Mouse (Mus musculus) MEL (cell line): ENCODE measurements around the gene Lrfn3. TPM values are rescaled to one million over a fixed set of nuclear protein-coding genes. Genes with fewer than 3 reads are reported as not detected.

Experiments used
- DNase-seq: peaks from one replicate; pipeline ENCODE4 v3.0.0; 2011; ENCODE audit warnings: low read depth, low spot score
- H3K27ac ChIP-seq: 2 replicates; pipeline ENCODE4 v1.5.1; 2012; ENCODE audit warnings: low read depth, mild to moderate bottlenecking, control low read depth, low read length, moderate library complexity; ENCODE audit not compliant: control insufficient read depth
- H3K27me3 ChIP-seq, 2 experiments: fragments of 150-350 bp in 1 of 2; sonication (generic) in 1 of 2; 2 replicates each; pipeline ENCODE4 v1.6.1; 2012; ENCODE audit warnings: low read length in 2 of 2, mild to moderate bottlenecking in 2 of 2, improper control_type of control experiment in 1 of 2, moderate library complexity in 1 of 2; ENCODE audit not compliant: insufficient read depth in 2 of 2, control insufficient read depth in 1 of 2
- H3K36me3 ChIP-seq, 2 experiments: 2 replicates each; pipeline ENCODE4 v1.6.1; 2012 to 2014; ENCODE audit warnings: low read length in 2 of 2, improper control_type of control experiment in 1 of 2, inconsistent platforms in 1 of 2, mild to moderate bottlenecking in 1 of 2; ENCODE audit not compliant: insufficient read depth in 2 of 2, control insufficient read depth in 1 of 2
- H3K4me1 ChIP-seq, 2 experiments: fragments of 150-350 bp in 1 of 2; sonication (generic) in 1 of 2; 2 replicates each; pipeline ENCODE4 v1.6.1; 2012; ENCODE audit warnings: low read length in 2 of 2, improper control_type of control experiment in 1 of 2, mild to moderate bottlenecking in 1 of 2; ENCODE audit not compliant: insufficient read depth in 2 of 2, control insufficient read depth in 1 of 2
- H3K4me3 ChIP-seq, 2 experiments: fragments of 150-350 bp in 1 of 2; sonication (generic) in 1 of 2; 2 replicates each; pipeline ENCODE4 v1.5.1; 2012; ENCODE audit warnings: low read depth in 2 of 2, low read length in 2 of 2, mild to moderate bottlenecking in 2 of 2, moderate library complexity in 2 of 2, control low read depth in 1 of 2, improper control_type of control experiment in 1 of 2; ENCODE audit not compliant: control insufficient read depth in 1 of 2, insufficient read depth in 1 of 2
- H3K79me2 ChIP-seq: 2 replicates; pipeline ENCODE4 v1.6.1; 2012; ENCODE audit warnings: mild to moderate bottlenecking, low read length, moderate library complexity; ENCODE audit not compliant: control insufficient read depth, poor library complexity, insufficient read depth
- H3K9ac ChIP-seq: 2 replicates; pipeline ENCODE4 v1.6.1; 2012; ENCODE audit warnings: low read depth, mild to moderate bottlenecking, control low read depth, low read length, moderate library complexity; ENCODE audit not compliant: control insufficient read depth, poor library complexity, severe bottlenecking
- H3K9me3 ChIP-seq: fragments of 150-350 bp; sonication (generic); replicated peaks from 2 replicates; pipeline ENCODE4 v1.6.1; 2012; ENCODE audit warnings: mild to moderate bottlenecking, low read length, improper control_type of control experiment, moderate library complexity; ENCODE audit not compliant: insufficient read depth
- BHLHE40 ChIP-seq: IDR thresholded peaks from 2 replicates; pipeline ENCODE4 v1.6.1; 2012; ENCODE audit warnings: low read depth, mild to moderate bottlenecking, inconsistent platforms, low read length, improper control_type of control experiment, borderline replicate concordance
- CHD1 ChIP-seq: IDR thresholded peaks from 2 replicates; pipeline ENCODE4 v1.6.1; 2012; ENCODE audit warnings: low read depth, mild to moderate bottlenecking, inconsistent platforms, low read length, improper control_type of control experiment
- CHD2 ChIP-seq: IDR thresholded peaks from 2 replicates; pipeline ENCODE4 v1.6.1; 2011; ENCODE audit warnings: low read length, improper control_type of control experiment
- CTCF ChIP-seq, 3 experiments: IDR thresholded peaks in 2 of 3; conservative IDR thresholded peaks in 1 of 3; 2 replicates each; pipeline ENCODE4 v1.5.1; 2011 to 2012; ENCODE audit warnings: low read length in 3 of 3, low read depth in 2 of 3, mild to moderate bottlenecking in 2 of 3, improper control_type of control experiment in 1 of 3, inconsistent platforms in 1 of 3, mixed read lengths in 1 of 3, moderate library complexity in 1 of 3; ENCODE audit not compliant: control insufficient read depth in 1 of 3, insufficient read depth in 1 of 3, poor library complexity in 1 of 3, severe bottlenecking in 1 of 3
- ELF1 ChIP-seq: IDR thresholded peaks from 2 replicates; pipeline ENCODE4 v1.6.1; 2014; ENCODE audit warnings: low read depth, mild to moderate bottlenecking, inconsistent platforms, low read length, improper control_type of control experiment, moderate library complexity
- ETS1 ChIP-seq: IDR thresholded peaks from 2 replicates; pipeline ENCODE4 v1.6.1; 2012; ENCODE audit warnings: low read depth, mild to moderate bottlenecking, inconsistent platforms, low read length, improper control_type of control experiment, moderate library complexity
- GABPA ChIP-seq: IDR thresholded peaks from 2 replicates; pipeline ENCODE4 v1.6.1; 2012; ENCODE audit warnings: low read depth, mild to moderate bottlenecking, inconsistent platforms, low read length, improper control_type of control experiment, moderate library complexity
- GATA1 ChIP-seq: IDR thresholded peaks from 2 replicates; pipeline ENCODE4 v1.6.1; 2011; ENCODE audit warnings: low read depth, low read length, improper control_type of control experiment
- HCFC1 ChIP-seq: IDR thresholded peaks from 2 replicates; pipeline ENCODE4 v1.6.1; 2012; ENCODE audit warnings: low read depth, mild to moderate bottlenecking, inconsistent platforms, low read length, improper control_type of control experiment, moderate library complexity
- JUND ChIP-seq: IDR thresholded peaks from 2 replicates; pipeline ENCODE4 v1.6.1; 2011; ENCODE audit warnings: low read depth, mild to moderate bottlenecking, improper control_type of control experiment, low read length
- KAT2A ChIP-seq: conservative IDR thresholded peaks from 2 replicates; pipeline ENCODE4 v1.6.1; 2012; ENCODE audit warnings: low read depth, low read length, improper control_type of control experiment, inconsistent platforms
- MAZ ChIP-seq: IDR thresholded peaks from 2 replicates; pipeline ENCODE4 v1.6.1; 2012; ENCODE audit warnings: low read depth, mild to moderate bottlenecking, inconsistent platforms, low read length, improper control_type of control experiment
- MXI1 ChIP-seq: IDR thresholded peaks from 2 replicates; pipeline ENCODE4 v1.6.1; 2011; ENCODE audit warnings: mild to moderate bottlenecking, low read depth, low read length, improper control_type of control experiment
- MYB ChIP-seq: IDR thresholded peaks from 2 replicates; pipeline ENCODE4 v1.6.1; 2011; ENCODE audit warnings: mild to moderate bottlenecking, low read depth, low read length, improper control_type of control experiment
- MYC ChIP-seq: IDR thresholded peaks from 2 replicates; pipeline ENCODE4 v1.6.1; 2011; ENCODE audit warnings: low read depth, mild to moderate bottlenecking, low read length, improper control_type of control experiment, moderate library complexity
- NELFE ChIP-seq: IDR thresholded peaks from 2 replicates; pipeline ENCODE4 v1.6.1; 2011; ENCODE audit warnings: low read depth, low read length, improper control_type of control experiment
- RCOR1 ChIP-seq: IDR thresholded peaks from 2 replicates; pipeline ENCODE4 v1.6.1; 2012; ENCODE audit warnings: low read depth, mild to moderate bottlenecking, inconsistent platforms, low read length, improper control_type of control experiment
- TBP ChIP-seq: IDR thresholded peaks from 2 replicates; pipeline ENCODE4 v1.8.0; 2011; ENCODE audit warnings: low read depth, low read length, improper control_type of control experiment
- UBTF ChIP-seq: IDR thresholded peaks from 2 replicates; pipeline ENCODE4 v1.6.1; 2012; ENCODE audit warnings: low read depth, mild to moderate bottlenecking, inconsistent platforms, low read length, improper control_type of control experiment, moderate library complexity, borderline replicate concordance; ENCODE audit not compliant: insufficient read depth
- USF1 ChIP-seq: IDR thresholded peaks from 2 replicates; pipeline ENCODE4 v1.6.1; 2014; ENCODE audit warnings: low read depth, mild to moderate bottlenecking, inconsistent platforms, low read length, improper control_type of control experiment, moderate library complexity
- ZC3H11A ChIP-seq: IDR thresholded peaks from 2 replicates; pipeline ENCODE4 v1.6.1; 2012; ENCODE audit warnings: low read depth, mild to moderate bottlenecking, inconsistent platforms, low read length, improper control_type of control experiment
- ZMIZ1 ChIP-seq: IDR thresholded peaks from 2 replicates; pipeline ENCODE4 v1.6.1; 2012; ENCODE audit warnings: low read depth, mild to moderate bottlenecking, inconsistent platforms, low read length, improper control_type of control experiment, moderate library complexity
- ZNF384 ChIP-seq: IDR thresholded peaks from 2 replicates; pipeline ENCODE4 v1.6.1; 2012; ENCODE audit warnings: low read depth, mild to moderate bottlenecking, inconsistent platforms, low read length, improper control_type of control experiment
- polyA plus RNA-seq, 2 experiments: library from polyadenylated mRNA; stranded (reverse) in 1 of 2; unstranded in 1 of 2; fragments of >175 nt in 1 of 2; fragments of >200 nt in 1 of 2; gene quantifications; 2 replicates each; pipeline versions ENCODE4 v1.2.1 to v1.2.4; 2012; ENCODE audit warnings: low replicate concordance in 2 of 2, low read depth in 1 of 2; ENCODE audit not compliant: insufficient read length in 2 of 2, insufficient read depth in 1 of 2, missing spikeins in 1 of 2
- total RNA-seq: library from RNA; depleted of rRNA; stranded (reverse); fragments of 300-350 nt; gene quantifications from 2 replicates; pipeline ENCODE4 v1.2.3, GENCODE M21; 2012

The Lrfn3 gene
- total and polyA plus RNA-seq, 3 experiments = not detected

- no peaks in the 10 kb centered on the region for H3K36me3 ChIP-seq
- H3K27ac ChIP-seq = no peak overlapping the region
- no peak overlapping the region for H3K9ac ChIP-seq
- DNase-seq = no peak
- TF ChIP-seq ZNF384 (no peak), NELFE (no peak), HCFC1 (no peak), ETS1 (no peak), CHD2 (no peak), CTCF (IDR thresholded peaks at IDR 0.05 in 2 of 3, conservative IDR thresholded peaks at IDR 0.05 in 1 of 3; ENCODE audit: control insufficient read depth in 1 of 3, insufficient read depth in 1 of 3, low read depth in 2 of 3, low read length in 3 of 3, poor library complexity in 1 of 3, severe bottlenecking in 1 of 3) (no peak), TBP (no peak), GABPA (no peak), ELF1 (no peak), MXI1 (no peak), ZMIZ1 (no peak), ZC3H11A (no peak), JUND (no peak)
- no peaks in the 10 kb centered on the region for H3K27me3 ChIP-seq
- no peaks in the 10 kb centered on the region for H3K4me1 ChIP-seq
- H3K79me2 ChIP-seq = no peaks in the 10 kb centered on the region
- no peaks in the 10 kb centered on the region for H3K9me3 ChIP-seq
- H3K4me3 ChIP-seq = no peak overlapping the region
Measured at GRCm38 (mm10) chr7:30359276-30359865, 3.2 kb downstream of the Lrfn3 start.

- Histone ChIP-seq H3K79me2 (no peaks in the 10 kb centered on the region), H3K9me3 (no peaks in the 10 kb centered on the region), H3K4me3 (no peak overlapping the region), H3K27me3 (no peaks in the 10 kb centered on the region), H3K4me1 (no peaks in the 10 kb centered on the region), H3K27ac (no peak overlapping the region), H3K36me3 (no peaks in the 10 kb centered on the region), H3K9ac (no peak overlapping the region)
- DNase-seq = no peak
- TF ChIP-seq BHLHE40 = no peak
- TF ChIP-seq ZNF384 = no peak
- TF ChIP-seq MYC = no peak
- no peak for TF ChIP-seq GABPA
- no peak for TF ChIP-seq MAZ
- no peak for TF ChIP-seq UBTF
- TF ChIP-seq USF1 = no peak
- TF ChIP-seq KAT2A = no peak
- no peak for TF ChIP-seq GATA1
- no peak for TF ChIP-seq RCOR1
- TF ChIP-seq ETS1 = no peak
- TF ChIP-seq MXI1 = no peak
- TF ChIP-seq CTCF (IDR thresholded peaks at IDR 0.05 in 2 of 3, conservative IDR thresholded peaks at IDR 0.05 in 1 of 3; ENCODE audit: control insufficient read depth in 1 of 3, insufficient read depth in 1 of 3, low read depth in 2 of 3, low read length in 3 of 3, poor library complexity in 1 of 3, severe bottlenecking in 1 of 3) = no peak
- no peak for TF ChIP-seq MYB
- no peak for TF ChIP-seq CHD1
- TF ChIP-seq ZMIZ1 = no peak
Measured at GRCm38 (mm10) chr7:30358378-30359186, 4.0 kb downstream of the Lrfn3 start.
